Mouse (Mus musculus) gastrocnemius, adult 2 months (tissue): Measurements from ENCODE around the gene Irs1. TPM values are rescaled to one million over a fixed set of nuclear protein-coding genes. Genes with fewer than 3 reads are reported as not detected.

Experiments used
- DNase-seq: peaks from one replicate; pipeline ENCODE4 v3.0.0; 2022
- H3K27ac ChIP-seq: fragments of 200-600 bp; 2 replicates; pipeline ENCODE4 v1.8.1; 2022; ENCODE audit warnings: mild to moderate bottlenecking
- H3K4me3 ChIP-seq: fragments of 200-600 bp; 2 replicates; pipeline ENCODE4 v1.8.1; 2022; ENCODE audit warnings: mild to moderate bottlenecking, moderate library complexity
- CTCF ChIP-seq: fragments of 200-600 bp; IDR thresholded peaks from 2 replicates; pipeline ENCODE4 v1.8.1; 2022; ENCODE audit warnings: antibody characterized with exemption, mild to moderate bottlenecking, moderate library complexity
- intact Hi-C: fragments of 180-260 bp; cut with DNase I; formaldehyde crosslinking; loops from one replicate; pipeline ENCODE4 v1.15.1; 2025
- long read RNA-seq, 2 experiments: library from polyadenylated mRNA; stranded (forward); transcript quantifications; one replicate each; pipeline ENCODE4 v2.0.0; 2021
- total RNA-seq, 2 experiments: library from RNA; stranded (reverse); gene quantifications; 2 replicates each; pipeline ENCODE4 v1.2.3; 2021

Gene Irs1
- total RNA-seq, result 10 to 100 TPM; 73.9 to 90.0 TPM
- long read RNA-seq, experiment 1, full-length matches to known transcripts, result 63 of 79 reads
- long read RNA-seq, experiment 1, partial matches to known transcripts, result 0 of 79 reads
- long read RNA-seq, experiment 1, other reads (novel, unspliced or antisense), result 16 of 79 reads
- long read RNA-seq, experiment 2, full-length matches to known transcripts, result 36 of 45 reads
- long read RNA-seq, experiment 2, partial matches to known transcripts, result 0 of 45 reads
- long read RNA-seq, experiment 2, other reads (novel, unspliced or antisense), result 9 of 45 reads

- peak; percentile 71 for TF ChIP-seq CTCF
- intact Hi-C loops, result loop anchor here (5.0 kb wide), 5 partner anchors 141 to 699 kb away; no protein-coding TSS in a partner anchor
- peak; percentile 94 for DNase-seq
- peak within 1 kb of the TSS; percentile 96 for H3K27ac ChIP-seq
- H3K4me3 ChIP-seq, result peak within 1 kb of the TSS; percentile 82
Observed at GRCm38 (mm10) chr1:82291151-82291797, at the start of gene Irs1. Gene Irs1 (minus strand): TSS chr1:82291416.

GRCm38 (mm10) chr1:82334506-82334905 lies 43.3 kb upstream of the Irs1 start:
- Histone ChIP-seq H3K4me3 (no peak overlapping the region), H3K27ac (no peak overlapping the region)
- TF ChIP-seq CTCF, result no peak
- intact Hi-C loops, result no loop called here
- DNase-seq, result no peak

- H3K4me3 ChIP-seq, result no peak overlapping the region
- no peak for DNase-seq
- intact Hi-C loops, result no loop called here
- TF ChIP-seq CTCF, result no peak
- H3K27ac ChIP-seq, result no peak overlapping the region
Observed at GRCm38 (mm10) chr1:82329954-82330247, 38.7 kb upstream of the Irs1 start.

- Histone ChIP-seq H3K27ac (no peak overlapping the region), H3K4me3 (no peak overlapping the region)
- intact Hi-C loops, result no loop called here
- no peak for TF ChIP-seq CTCF
- no peak for DNase-seq
Observed at GRCm38 (mm10) chr1:82329237-82329953, 38.2 kb upstream of the Irs1 start.

GRCm38 (mm10) chr1:82328033-82328775 lies 37.0 kb upstream of the Irs1 start:
- intact Hi-C loops, result no loop called here
- Histone ChIP-seq H3K27ac (no peak overlapping the region), H3K4me3 (no peak overlapping the region)
- TF ChIP-seq CTCF, result no peak
- no peak for DNase-seq

- H3K4me3 ChIP-seq, result no peak overlapping the region
- intact Hi-C loops, result no loop called here
- TF ChIP-seq CTCF, result no peak
- H3K27ac ChIP-seq, result no peak overlapping the region
- no peak for DNase-seq
Observed at GRCm38 (mm10) chr1:82326120-82326519, 34.9 kb upstream of the Irs1 start.

- no peak overlapping the region for H3K27ac ChIP-seq
- TF ChIP-seq CTCF, result no peak
- no peak overlapping the region for H3K4me3 ChIP-seq
- no peak for DNase-seq
- intact Hi-C loops, result no loop called here
Observed at GRCm38 (mm10) chr1:82324131-82324785, 33.0 kb upstream of the Irs1 start.

- TF ChIP-seq CTCF, result no peak
- Histone ChIP-seq H3K27ac (no peak overlapping the region), H3K4me3 (no peak overlapping the region)
- DNase-seq, result no peak
- intact Hi-C loops, result no loop called here
Observed at GRCm38 (mm10) chr1:82321441-82321840, 30.2 kb upstream of the Irs1 start.

GRCm38 (mm10) chr1:82320864-82321263 lies 29.6 kb upstream of the Irs1 start:
- Histone ChIP-seq H3K4me3 (peak overlapping the region; percentile 30), H3K27ac (no peak overlapping the region)
- no peak for TF ChIP-seq CTCF
- DNase-seq, result no peak
- intact Hi-C loops, result no loop called here

- H3K27ac ChIP-seq, result no peak overlapping the region
- DNase-seq, result no peak
- peak overlapping the region; percentile 30 for H3K4me3 ChIP-seq
- TF ChIP-seq CTCF, result no peak
- intact Hi-C loops, result no loop called here
Observed at GRCm38 (mm10) chr1:82320456-82320855, 29.2 kb upstream of the Irs1 start.

- no peak for DNase-seq
- intact Hi-C loops, result loop anchor here (2.0 kb wide), 1 partner anchor 124 kb away; no protein-coding TSS in a partner anchor
- TF ChIP-seq CTCF, result no peak
- Histone ChIP-seq H3K27ac (peak overlapping the region; percentile 97), H3K4me3 (peak overlapping the region; percentile 97)
Observed at GRCm38 (mm10) chr1:82316746-82317126, 25.5 kb upstream of the Irs1 start.

- H3K4me3 ChIP-seq, result peak within 1 kb of the TSS; percentile 97
- no peak for TF ChIP-seq CTCF
- intact Hi-C loops, result loop anchor here (2.0 kb wide), 1 partner anchor 125 kb away; no protein-coding TSS in a partner anchor
- peak within 1 kb of the TSS; percentile 97 for H3K27ac ChIP-seq
- peak; percentile 99 for DNase-seq
Observed at GRCm38 (mm10) chr1:82316111-82316745, 25.0 kb upstream of the Irs1 start, which contains the start of gene Rhbdd1. Gene Rhbdd1 (plus strand): TSS chr1:82316452.
